Mouse (Mus musculus) 3T3-L1 (cell line): Measurements from ENCODE around the gene Igf1r.
A peak's percentile ranks its signal among the peaks of the same experiment; 100 is the strongest.

ENCODE experiments used
- DNase-seq: peaks from one replicate; pipeline ENCODE4 v3.0.0-alpha.2; 2015; ENCODE audit warnings: low read depth, low spot score

The Igf1r gene

DNA sequence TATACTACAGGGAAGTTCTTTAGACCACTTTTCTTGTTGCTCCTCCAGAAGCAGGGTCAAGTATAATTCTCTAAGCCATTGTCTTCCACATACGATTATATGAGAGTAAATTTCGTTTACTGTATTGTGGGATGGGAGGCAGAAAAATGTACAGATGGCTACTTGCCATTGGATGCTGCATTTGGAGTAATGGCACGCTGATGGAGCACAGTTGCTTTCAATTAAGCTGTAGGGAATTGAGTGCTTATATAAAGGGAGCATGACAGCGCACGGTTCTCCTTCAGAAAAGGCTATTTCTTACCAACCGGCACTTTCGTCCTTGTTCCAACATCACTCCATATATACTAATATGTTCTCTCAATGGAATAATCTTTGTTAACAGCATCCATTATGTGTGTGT lies 96.4 kb downstream of the Igf1r start:
- DNase-seq: no peak

DNA sequence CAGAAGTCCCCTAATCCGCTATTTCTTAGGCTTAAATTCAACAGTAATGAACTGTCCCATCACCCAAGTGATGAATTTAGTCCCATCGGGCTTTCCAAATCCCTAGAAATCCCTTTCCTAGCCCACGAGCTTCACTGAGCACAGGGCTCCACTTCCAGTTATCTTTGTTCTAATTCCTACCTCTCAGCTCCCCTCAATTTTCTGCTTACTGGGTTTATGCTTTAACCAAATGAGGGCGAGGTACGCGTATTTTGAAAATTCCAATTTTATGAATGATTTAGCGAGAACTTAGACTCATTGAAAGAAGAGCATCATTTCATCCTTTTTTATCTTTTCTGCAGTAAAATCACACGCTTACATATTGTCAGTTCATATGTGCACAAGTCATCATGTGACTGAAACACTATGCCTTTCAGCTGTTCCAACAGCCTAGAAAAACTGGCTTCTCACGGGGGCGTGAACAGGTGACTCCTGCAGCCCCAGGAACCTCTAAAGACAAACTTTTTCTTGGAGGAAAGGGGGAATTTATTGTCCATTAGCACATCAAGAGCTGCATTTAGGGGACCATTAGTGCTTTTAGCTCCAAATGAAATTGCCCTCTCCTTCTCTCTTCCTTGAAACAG lies 100.5 kb downstream of the Igf1r start:
- DNase-seq: no peak

DNA sequence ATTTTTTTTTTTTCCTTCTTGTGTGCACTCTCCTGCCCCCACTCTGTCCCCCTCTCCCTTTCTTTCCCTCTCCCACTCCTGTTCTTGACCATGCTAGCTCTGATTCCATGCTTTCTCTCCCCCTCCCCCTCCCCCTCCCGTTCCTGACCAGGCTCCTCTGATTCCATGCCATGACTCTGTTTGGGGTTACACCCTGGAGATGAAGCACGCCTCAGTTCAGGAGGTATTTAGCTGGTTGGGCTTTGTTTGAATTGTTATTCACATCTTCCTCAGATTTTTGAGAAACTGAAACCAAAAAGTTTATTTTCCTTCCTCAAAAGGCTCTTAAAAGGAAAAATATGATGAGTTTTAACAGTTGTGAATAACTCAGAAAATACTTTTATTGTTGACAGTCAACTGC lies 101.9 kb downstream of the Igf1r start:
- DNase-seq: peak; percentile 45

DNA sequence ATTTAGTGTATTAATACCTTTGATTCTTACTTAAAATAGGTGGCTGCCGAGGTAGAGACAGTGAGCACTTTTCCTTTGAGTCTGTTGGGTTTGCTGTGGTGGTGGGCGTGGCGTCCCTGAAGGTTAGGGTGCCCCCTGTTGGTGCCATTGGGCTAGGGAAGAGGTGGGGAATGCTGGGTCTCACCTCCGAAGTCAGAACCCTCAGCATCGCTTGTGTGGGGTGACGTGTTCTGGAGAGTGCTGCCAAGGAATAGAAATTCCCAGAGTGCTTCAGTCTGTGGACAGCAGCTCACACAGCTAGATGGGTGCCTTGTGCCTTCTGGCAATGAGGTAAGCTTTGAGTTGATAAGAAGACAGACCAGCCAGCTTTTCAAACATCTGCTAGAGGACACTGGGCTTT lies 102.3 kb downstream of the Igf1r start:
- peak; percentile 29 for DNase-seq

GRCm38 (mm10) chr7:68057010-68057409 lies 104.4 kb downstream of the Igf1r start:
- DNase-seq: no peak

DNA sequence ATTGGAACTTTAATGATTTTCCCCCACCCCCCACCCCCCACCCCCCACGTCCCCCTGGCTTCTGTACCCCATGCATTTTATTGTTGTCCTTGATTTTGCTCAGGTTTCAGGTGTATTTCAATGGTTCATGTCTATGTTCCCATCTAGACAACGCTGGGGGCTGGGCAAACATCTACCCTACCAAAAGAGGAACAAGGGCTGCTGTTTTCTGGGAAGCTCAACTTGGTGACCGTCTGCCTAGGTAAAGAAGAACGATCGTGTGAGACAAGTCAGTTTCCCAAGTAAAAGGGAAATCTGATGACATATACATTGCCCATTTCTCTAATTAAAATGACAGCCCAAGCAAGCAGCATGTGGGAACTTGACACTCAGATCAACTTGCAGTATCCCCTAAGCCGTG lies 107.1 kb downstream of the Igf1r start:
- no peak for DNase-seq

DNA sequence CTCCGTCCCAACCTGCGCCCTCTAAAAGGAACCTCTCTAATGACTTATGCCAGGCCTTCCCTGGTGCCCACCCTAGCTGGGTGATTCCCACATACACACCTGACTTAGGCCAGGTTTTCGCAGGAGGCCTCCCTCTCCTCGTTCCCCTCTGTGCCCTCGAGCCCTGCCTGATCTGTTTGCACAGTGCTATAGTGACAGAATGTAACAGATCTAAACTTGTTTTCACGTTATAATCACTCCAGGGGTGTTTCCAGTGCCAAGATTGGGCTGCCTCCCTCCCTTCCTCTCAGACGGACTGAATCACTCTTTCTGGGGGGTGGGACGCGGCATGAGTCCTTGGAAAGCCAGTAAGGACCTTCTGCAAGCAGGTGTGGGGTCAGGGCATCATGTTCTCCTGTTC lies 108.8 kb downstream of the Igf1r start:
- DNase-seq: no peak

- peak; percentile 40 for DNase-seq
Observed at GRCm38 (mm10) chr7:68062170-68062848, 109.7 kb downstream of the Igf1r start.

DNA sequence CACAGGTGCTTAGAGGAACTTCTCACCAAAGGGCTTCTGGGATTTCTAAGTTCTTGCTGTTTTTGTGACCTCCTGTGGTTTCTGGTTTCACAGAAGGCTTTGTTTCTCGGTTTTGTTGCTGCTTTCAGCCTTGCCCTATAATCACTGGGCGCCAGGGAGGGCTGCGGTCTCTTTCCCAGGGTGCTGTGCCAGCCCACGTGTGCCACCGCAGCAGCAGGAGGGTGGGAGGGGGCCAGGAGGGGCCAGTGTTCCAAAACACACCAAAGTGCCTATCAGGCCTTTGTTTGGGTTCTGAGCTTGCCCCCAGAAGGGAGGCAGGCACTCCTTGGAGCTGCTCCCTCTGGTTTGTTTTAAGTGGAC lies 110.2 kb downstream of the Igf1r start:
- no peak for DNase-seq

DNA sequence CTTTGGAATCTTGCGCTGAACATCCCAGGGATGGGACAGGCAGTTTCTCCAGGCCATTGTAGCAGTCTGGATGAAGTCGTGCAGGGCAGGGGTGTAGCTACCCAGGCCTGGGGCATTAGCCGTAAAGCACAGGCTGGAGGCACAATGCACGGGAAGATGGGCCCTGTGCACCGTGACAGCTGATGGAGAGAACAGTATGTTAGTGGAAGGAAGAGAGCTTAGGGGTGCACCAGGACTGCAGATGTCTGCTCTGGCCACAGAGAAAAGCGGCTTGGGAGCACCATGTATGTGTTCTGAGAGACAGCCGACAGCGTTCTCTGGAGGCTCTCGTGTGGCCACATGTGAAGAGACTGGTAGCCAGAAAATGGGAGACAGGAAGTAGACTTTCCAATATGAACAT lies 111.1 kb downstream of the Igf1r start:
- no peak for DNase-seq

GRCm38 (mm10) chr7:68064120-68064519 lies 111.5 kb downstream of the Igf1r start:
- no peak for DNase-seq

DNA sequence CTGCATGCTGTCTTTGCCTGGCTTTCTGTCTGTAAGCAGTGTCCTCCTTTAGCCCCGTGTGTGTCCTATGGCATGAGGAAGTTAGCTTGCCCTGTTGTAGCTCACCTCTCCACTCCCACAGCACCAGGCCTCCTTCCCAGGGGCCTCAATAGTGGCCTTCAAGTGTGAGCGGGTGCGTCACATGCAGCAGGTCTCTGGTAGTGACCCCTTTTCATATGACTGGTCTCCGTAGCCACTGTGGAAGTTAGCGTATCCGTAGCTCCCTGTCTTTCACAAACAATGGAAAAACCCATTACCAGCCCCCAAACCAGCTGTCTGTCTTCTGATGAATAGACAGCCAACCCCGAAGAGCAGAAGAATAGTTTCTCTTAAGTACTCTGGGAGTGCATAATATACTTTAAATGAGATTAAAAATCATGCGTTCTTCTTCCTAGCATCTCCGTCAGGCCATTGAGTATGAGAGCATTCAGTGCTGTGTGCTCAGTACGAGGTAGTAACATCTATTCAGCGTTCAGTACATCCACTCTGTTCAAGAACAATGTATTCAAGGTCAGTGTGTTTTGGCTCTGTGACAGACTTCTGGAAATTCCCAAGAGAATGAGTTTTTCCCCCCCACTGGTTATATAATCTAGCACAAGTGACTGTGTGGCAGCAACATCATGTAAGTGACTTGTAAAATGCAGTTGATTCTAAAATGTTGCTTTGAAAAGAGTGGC lies 112.2 kb downstream of the Igf1r start:
- DNase-seq: peak; percentile 20

- DNase-seq: peak; percentile 11
Observed at GRCm38 (mm10) chr7:68065904-68066303, 113.3 kb downstream of the Igf1r start.

DNA sequence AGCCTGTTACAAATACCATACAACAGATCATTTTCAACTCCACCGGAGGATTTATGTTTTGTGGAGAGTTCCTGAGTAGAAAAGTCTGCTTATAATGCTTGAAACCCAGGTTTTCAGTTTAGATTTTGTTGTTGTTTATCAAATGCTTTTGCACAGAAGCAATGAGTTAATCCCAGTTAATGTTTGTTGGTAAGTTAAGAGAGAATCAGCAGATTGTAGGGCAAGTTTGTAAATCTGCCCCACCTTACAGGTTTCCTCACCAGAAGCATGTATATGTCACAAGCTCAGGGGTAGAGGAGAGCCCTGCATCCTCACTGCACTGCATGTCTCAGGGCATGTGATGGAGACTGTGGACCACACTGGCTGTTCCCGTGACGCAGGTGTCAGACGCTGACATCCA lies 114.7 kb downstream of the Igf1r start:
- DNase-seq: no peak

DNA sequence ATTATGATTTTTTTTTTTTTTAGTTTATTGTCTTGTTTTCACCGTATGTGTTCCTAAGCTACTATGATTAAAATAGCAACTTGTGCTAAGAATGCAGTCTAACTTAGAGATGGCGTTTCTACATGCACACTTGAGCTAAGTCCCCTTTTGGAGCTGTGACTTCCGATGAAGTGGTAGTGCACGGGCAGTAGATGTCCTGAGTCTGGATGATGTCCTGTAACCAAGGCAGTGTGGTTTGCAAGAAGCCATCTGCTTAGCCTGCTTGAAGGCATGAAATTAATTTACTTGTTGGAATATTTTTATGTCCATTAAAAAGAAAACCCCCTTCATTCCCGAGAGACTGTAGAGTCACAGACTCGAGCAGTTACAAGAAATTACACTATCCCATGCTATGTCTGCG lies 116.7 kb downstream of the Igf1r start:
- no peak for DNase-seq

DNA sequence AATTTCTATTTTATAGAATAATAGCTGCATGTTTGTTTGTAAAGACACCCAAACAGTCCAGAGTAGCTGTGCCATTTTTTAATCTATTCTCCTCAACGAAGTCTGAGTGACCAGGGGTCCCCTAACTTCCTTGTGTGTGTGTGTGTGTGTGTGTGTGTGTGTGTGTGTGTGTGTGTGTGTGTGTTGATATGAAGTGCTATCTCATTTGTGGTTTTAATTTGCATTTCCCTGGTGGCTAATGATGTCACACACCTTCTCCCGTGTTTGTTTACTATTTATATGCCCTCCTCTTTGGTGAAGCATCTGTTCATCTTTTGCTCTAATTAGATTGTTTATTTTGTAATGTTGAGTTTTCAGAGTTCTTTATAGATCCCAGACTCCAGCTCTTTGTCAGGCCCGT lies 117.4 kb downstream of the Igf1r start:
- DNase-seq: no peak

DNA sequence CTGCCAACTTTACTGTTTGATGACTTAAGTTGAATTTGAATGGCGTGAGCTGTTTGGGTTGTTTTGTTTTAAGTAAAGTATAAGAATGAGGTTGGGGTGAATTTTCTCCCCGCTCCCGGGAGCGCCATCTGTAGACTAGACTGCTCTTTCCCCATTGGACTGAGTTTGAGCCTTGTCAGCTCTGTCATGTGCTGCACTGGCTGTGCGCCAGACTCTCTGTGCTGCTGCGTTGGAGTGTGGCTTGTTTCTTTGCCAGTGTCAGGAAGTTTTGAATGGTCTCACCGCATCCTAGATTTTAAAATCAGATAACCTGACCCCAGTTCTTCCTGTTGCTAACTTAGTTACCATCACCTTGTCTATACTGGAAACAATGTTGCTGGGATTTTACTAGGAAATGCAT lies 118.0 kb downstream of the Igf1r start:
- DNase-seq: peak; percentile 76

GRCm38 (mm10) chr7:68071050-68071449 lies 118.4 kb downstream of the Igf1r start:
- no peak for DNase-seq

DNA sequence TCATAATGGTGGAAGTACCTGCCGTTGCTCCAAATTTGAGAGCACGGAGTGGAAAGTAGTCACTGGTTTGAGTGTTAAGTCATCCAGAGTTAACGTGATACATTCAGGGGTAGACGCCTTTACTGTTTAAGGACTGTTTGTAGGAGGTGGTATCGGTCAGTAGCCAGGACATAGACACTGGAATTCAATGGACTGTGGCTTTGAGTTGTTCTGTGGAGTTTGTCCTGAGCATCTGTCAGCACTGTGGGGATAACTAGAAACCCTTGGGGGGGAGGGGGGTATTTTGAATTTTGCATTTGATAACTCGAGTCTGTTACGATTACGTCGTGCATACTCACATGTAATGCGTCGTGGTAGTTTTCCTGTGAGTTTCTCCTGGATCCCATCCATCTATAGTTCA lies 119.1 kb downstream of the Igf1r start:
- DNase-seq: no peak

- DNase-seq: no peak
Observed at GRCm38 (mm10) chr7:68072524-68073459, 120.2 kb downstream of the Igf1r start.

GRCm38 (mm10) chr7:68073460-68073806 lies 120.8 kb downstream of the Igf1r start:
- DNase-seq: peak; percentile 8

DNA sequence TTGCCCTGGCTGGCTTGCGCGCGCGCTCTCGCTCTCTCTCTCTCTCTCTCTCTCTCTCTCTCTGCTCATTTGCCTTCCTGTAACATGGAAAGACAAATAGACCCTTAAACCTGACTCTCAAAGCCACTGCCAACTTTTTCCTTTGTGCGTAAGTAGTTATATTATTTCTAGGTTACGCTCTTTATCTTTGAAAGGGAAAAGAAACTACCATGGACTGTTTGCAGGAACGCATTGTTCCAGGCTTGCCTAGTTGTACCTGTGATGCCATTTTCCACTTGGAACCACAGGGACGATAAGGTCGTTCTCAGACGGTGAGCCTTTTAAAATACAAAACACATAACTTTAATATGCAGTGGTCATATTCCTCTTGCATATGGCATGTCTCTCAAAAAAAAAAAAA lies 122.1 kb downstream of the Igf1r start:
- DNase-seq: no peak
